Mouse (Mus musculus) spleen, adult 2 months (tissue): ENCODE results near the gene Atg7. TPM values are rescaled to one million over a fixed set of nuclear protein-coding genes. Genes with fewer than 3 reads are reported as not detected.

ENCODE experiments used
- DNase-seq, 2 experiments: peaks; one replicate each; pipeline versions ENCODE4 v3.0.0 to v3.0.0-alpha.2; 2012 to 2021; ENCODE audit warnings: low spot score in 2 of 2, low read depth in 1 of 2
- H3K27ac ChIP-seq: fragments of 200-500 bp; 2 replicates; pipeline ENCODE4 v1.5.1; 2012; ENCODE audit warnings: low read length, inconsistent platforms; ENCODE audit not compliant: insufficient read depth
- H3K27me3 ChIP-seq: fragments of 200-500 bp; 2 replicates; pipeline ENCODE4 v1.6.1; 2012; ENCODE audit warnings: mild to moderate bottlenecking, moderate library complexity, low read length, inconsistent platforms; ENCODE audit not compliant: control insufficient read depth, insufficient read depth
- H3K36me3 ChIP-seq: fragments of 200-500 bp; 2 replicates; pipeline ENCODE4 v1.6.1; 2012; ENCODE audit warnings: mild to moderate bottlenecking, low read length, inconsistent platforms; ENCODE audit not compliant: control insufficient read depth, insufficient read depth
- H3K4me1 ChIP-seq: fragments of 200-500 bp; 2 replicates; pipeline ENCODE4 v1.6.1; 2011; ENCODE audit warnings: inconsistent platforms; ENCODE audit not compliant: control insufficient read depth, insufficient read depth, insufficient read length
- H3K4me3 ChIP-seq: fragments of 200-500 bp; 2 replicates; pipeline ENCODE4 v1.5.1; 2011; ENCODE audit warnings: mild to moderate bottlenecking, inconsistent platforms; ENCODE audit not compliant: insufficient read depth, insufficient read length; ENCODE audit errors: extremely low read depth
- CTCF ChIP-seq: fragments of 200-500 bp; IDR thresholded peaks from 2 replicates; pipeline ENCODE4 v1.5.1; 2011; ENCODE audit warnings: mild to moderate bottlenecking, inconsistent platforms; ENCODE audit not compliant: insufficient read depth, insufficient read length, insufficient replicate concordance; ENCODE audit errors: extremely low read depth
- POLR2A ChIP-seq: fragments of 200-500 bp; IDR thresholded peaks from 2 replicates; pipeline ENCODE4 v1.6.1; 2011; ENCODE audit warnings: low read depth, low read length, inconsistent platforms
- WGBS: fragments of 180-500 bp; shearing (Covaris S2); methylation state at CpG from one replicate; pipeline ENCODE4 v1.1.7; 2018; 5-methylcytosine and 5-hydroxymethylcytosine counted together
- polyA plus RNA-seq: library from polyadenylated mRNA; depleted of rRNA; stranded (reverse); fragments of >200 nt; gene quantifications from 2 replicates; pipeline ENCODE4 v1.2.3, GENCODE M21; 2012

The Atg7 gene
- polyA plus RNA-seq, 1 experiment = 11.7 TPM

GRCm38 (mm10) chr6:114836433-114836832 is 193.5 kb downstream of the Atg7 start:
- Histone ChIP-seq H3K4me1 (no peaks in the 10 kb centered on the region; the same call in 1 of the 2 replicates), H3K27ac (no peak overlapping the region), H3K27me3 (no peaks in the 10 kb centered on the region), H3K4me3 (no peak overlapping the region), H3K36me3 (no peaks in the 10 kb centered on the region)
- WGBS = 87% methylated on average over 3 of the region's 3 CpGs
- no peak for TF ChIP-seq CTCF
- no peak for TF ChIP-seq POLR2A
- DNase-seq = no peak

DNA sequence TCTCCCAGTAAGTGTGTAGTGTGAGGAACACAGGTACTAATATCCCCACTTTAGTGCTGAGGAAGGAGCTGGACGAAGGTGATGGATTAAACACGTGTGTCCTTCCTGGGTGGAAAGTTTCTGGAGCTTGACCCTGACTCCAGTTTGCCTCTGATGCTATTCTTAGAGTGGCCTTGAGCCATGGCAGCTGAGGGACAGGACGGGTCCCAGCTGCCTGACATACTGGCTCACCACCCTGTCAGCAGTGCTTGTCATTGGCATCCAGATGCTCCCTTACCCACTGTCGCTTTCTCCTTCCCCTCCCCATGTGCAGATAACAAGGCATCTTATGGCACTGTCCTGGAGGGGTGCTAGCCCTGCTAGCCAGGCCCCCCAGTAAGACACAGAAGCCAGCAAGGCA is 196.0 kb downstream of the Atg7 start:
- H3K36me3 ChIP-seq = no peaks in the 10 kb centered on the region
- TF ChIP-seq CTCF = no peak
- no peak for TF ChIP-seq POLR2A
- no peak for DNase-seq
- no peak overlapping the region for H3K27ac ChIP-seq
- WGBS = 91% methylated on average over 4 of the region's 4 CpGs
- H3K4me1 ChIP-seq = no peaks in the 10 kb centered on the region; the same call in 1 of the 2 replicates
- no peaks in the 10 kb centered on the region for H3K27me3 ChIP-seq
- H3K4me3 ChIP-seq = no peak overlapping the region

- TF ChIP-seq CTCF (no peak), POLR2A (no peak)
- no peak for DNase-seq
- 48% methylated on average over 7 of the region's 7 CpGs for WGBS
- Histone ChIP-seq H3K27ac (no peak overlapping the region), H3K4me3 (no peak overlapping the region), H3K36me3 (no peaks in the 10 kb centered on the region), H3K27me3 (no peaks in the 10 kb centered on the region), H3K4me1 (no peaks in the 10 kb centered on the region; the same call in 1 of the 2 replicates)
Measured at GRCm38 (mm10) chr6:114840012-114840411, 197.1 kb downstream of the Atg7 start.

GRCm38 (mm10) chr6:114842131-114842530 is 199.2 kb downstream of the Atg7 start:
- no peak for DNase-seq
- H3K27me3 ChIP-seq = no peaks in the 10 kb centered on the region
- no peaks in the 10 kb centered on the region for H3K36me3 ChIP-seq
- no peak overlapping the region for H3K27ac ChIP-seq
- no peak overlapping the region for H3K4me3 ChIP-seq
- no peaks in the 10 kb centered on the region; the same call in 1 of the 2 replicates for H3K4me1 ChIP-seq
- no peak for TF ChIP-seq POLR2A
- TF ChIP-seq CTCF = no peak
- WGBS = 73% methylated on average over 3 of the region's 3 CpGs

DNA sequence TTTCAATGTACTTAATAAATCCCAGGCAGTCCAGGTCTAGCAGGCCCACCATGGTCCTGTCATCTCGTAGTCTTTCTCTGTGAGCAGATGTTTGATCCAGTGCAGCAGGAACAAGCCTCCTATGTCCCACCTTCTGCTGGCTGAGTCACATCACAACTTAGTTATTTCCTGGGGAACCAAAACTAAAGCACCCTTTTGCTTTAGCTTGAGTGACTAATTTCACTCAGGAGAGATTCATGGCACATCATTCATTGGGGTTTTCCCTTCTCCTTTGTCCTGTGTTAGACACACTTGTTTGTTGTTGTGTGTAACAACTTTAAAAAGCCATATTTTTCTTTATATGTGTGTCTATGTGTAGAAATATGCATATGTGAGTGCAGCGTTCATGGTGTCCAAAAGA is 200.0 kb downstream of the Atg7 start:
- no peak overlapping the region for H3K27ac ChIP-seq
- TF ChIP-seq POLR2A = no peak
- no peak for TF ChIP-seq CTCF
- 89% methylated on average over 2 of the region's 2 CpGs for WGBS
- H3K27me3 ChIP-seq = no peaks in the 10 kb centered on the region
- no peak overlapping the region for H3K4me3 ChIP-seq
- no peaks in the 10 kb centered on the region for H3K36me3 ChIP-seq
- DNase-seq = no peak
- no peaks in the 10 kb centered on the region; the same call in 1 of the 2 replicates for H3K4me1 ChIP-seq

- 88% methylated on average over 4 of the region's 4 CpGs for WGBS
Measured at GRCm38 (mm10) chr6:114846153-114846772, 203.4 kb downstream of the Atg7 start.

DNA sequence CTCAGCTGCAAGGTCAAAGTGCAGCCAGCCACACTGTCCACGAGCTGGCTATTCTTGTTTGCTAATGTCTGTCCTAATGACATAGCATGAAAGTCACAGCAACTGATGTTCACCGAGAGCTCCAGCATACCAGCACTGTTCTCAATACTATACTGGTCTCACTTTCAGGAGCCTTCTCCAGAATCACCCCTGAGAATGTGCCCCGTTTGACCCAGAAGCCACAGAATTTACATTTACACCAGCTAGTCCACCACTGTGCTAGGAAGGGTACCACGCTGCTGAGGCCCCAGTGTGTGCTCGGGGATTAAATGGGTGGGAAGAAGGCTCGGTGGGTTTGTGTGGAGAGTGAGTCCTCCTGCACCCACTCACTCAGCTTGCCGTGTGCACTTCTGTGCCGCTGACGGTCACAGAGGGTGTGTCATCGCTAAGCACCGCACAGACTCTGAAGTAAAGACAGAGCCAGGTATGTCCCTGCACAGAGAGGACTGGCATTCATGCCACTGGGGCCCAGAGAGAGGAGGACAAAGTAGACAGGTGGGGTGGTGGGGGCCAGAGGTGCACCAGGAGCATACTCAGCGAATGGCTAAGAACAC is 204.8 kb downstream of the Atg7 start:
- H3K36me3 ChIP-seq = no peaks in the 10 kb centered on the region
- no peaks in the 10 kb centered on the region for H3K27me3 ChIP-seq
- no peak overlapping the region for H3K4me3 ChIP-seq
- TF ChIP-seq POLR2A (no peak), CTCF (no peak)
- H3K4me1 ChIP-seq = no peaks in the 10 kb centered on the region
- H3K27ac ChIP-seq = no peak overlapping the region
- 84% methylated on average over 12 of the region's 12 CpGs for WGBS
- DNase-seq = no peak

More at GRCm38 (mm10) chr6:114846153-114846772, 203.4 kb downstream of the Atg7 start:
- Histone ChIP-seq H3K36me3 (no peaks in the 10 kb centered on the region), H3K27ac (no peak overlapping the region), H3K4me3 (no peak overlapping the region), H3K4me1 (no peaks in the 10 kb centered on the region), H3K27me3 (no peaks in the 10 kb centered on the region)
- no peak for DNase-seq
- TF ChIP-seq CTCF (no peak), POLR2A (no peak)
